Mouse (Mus musculus) bone marrow, adult 2 months (tissue): ENCODE data around the gene Sorbs1. TPM values are rescaled to one million over a fixed set of nuclear protein-coding genes. Genes with fewer than 3 reads are reported as not detected.

Source experiments
- H3K27ac ChIP-seq: fragments of 200-500 bp; 2 replicates; pipeline ENCODE4 v1.5.1; 2012; ENCODE audit warnings: low read depth, mild to moderate bottlenecking, control low read depth, inconsistent platforms, low read length; ENCODE audit not compliant: control insufficient read depth, poor library complexity, insufficient read depth
- H3K4me1 ChIP-seq: fragments of 200-500 bp; 2 replicates; pipeline ENCODE4 v1.6.1; 2011; ENCODE audit warnings: low read length; ENCODE audit not compliant: control insufficient read depth, insufficient read depth
- H3K4me3 ChIP-seq: fragments of 200-500 bp; replicated peaks from 2 replicates; pipeline ENCODE3; 2011; ENCODE audit warnings: mild to moderate bottlenecking, low read depth, low read length, control low read depth; ENCODE audit not compliant: control insufficient read depth
- CTCF ChIP-seq: fragments of 200-500 bp; IDR thresholded peaks from 2 replicates; pipeline ENCODE4 v1.5.1; 2011; ENCODE audit warnings: low read length, control low read depth; ENCODE audit not compliant: control insufficient read depth, insufficient read depth
- POLR2A ChIP-seq: fragments of 200-500 bp; IDR thresholded peaks from 2 replicates; pipeline ENCODE4 v1.6.1; 2011; ENCODE audit warnings: low read depth, mild to moderate bottlenecking, control low read depth, low read length, borderline replicate concordance; ENCODE audit not compliant: control insufficient read depth
- WGBS: fragments of 180-500 bp; shearing (Covaris S2); methylation state at CpG from one replicate; pipeline ENCODE4 v1.1.7; 2018; 5-methylcytosine and 5-hydroxymethylcytosine counted together
- polyA plus RNA-seq: library from polyadenylated mRNA; stranded (reverse); fragments of >200 nt; gene quantifications from 2 replicates; pipeline ENCODE4 v1.2.4, GENCODE M21; 2011; ENCODE audit warnings: low replicate concordance; ENCODE audit not compliant: missing spikeins, insufficient read depth, insufficient read length

Gene Sorbs1
- polyA plus RNA-seq, 1 experiment, result 26.1 TPM

- H3K4me1 ChIP-seq, result peaks cover 2% of the 10 kb centered on the region; the same call in 1 of the 2 replicates
- WGBS, result 88% methylated on average over 11 of the region's 12 CpGs
- no peak overlapping the region for H3K4me3 ChIP-seq
- no peak overlapping the region for H3K27ac ChIP-seq
- TF ChIP-seq CTCF, result no peak
- TF ChIP-seq POLR2A, result no peak
Measured at GRCm38 (mm10) chr19:40362203-40362865, 151.2 kb downstream of the Sorbs1 start.

GRCm38 (mm10) chr19:40359712-40360394, 153.7 kb downstream of the Sorbs1 start:
- Histone ChIP-seq H3K27ac (no peak overlapping the region), H3K4me3 (no peak overlapping the region), H3K4me1 (no peaks in the 10 kb centered on the region)
- 88% methylated on average over 5 of the region's 5 CpGs for WGBS
- TF ChIP-seq CTCF (no peak), POLR2A (no peak)

- H3K4me3 ChIP-seq, result no peak overlapping the region
- H3K27ac ChIP-seq, result no peak overlapping the region
- H3K4me1 ChIP-seq, result no peaks in the 10 kb centered on the region
- no peak for TF ChIP-seq CTCF
- TF ChIP-seq POLR2A, result no peak
- WGBS, result 83% methylated on average over 15 of the region's 15 CpGs
Measured at GRCm38 (mm10) chr19:40356536-40357522, 156.8 kb downstream of the Sorbs1 start.

- WGBS, result 86% methylated on average over 3 of the region's 3 CpGs
- no peak overlapping the region for H3K4me3 ChIP-seq
- no peak for TF ChIP-seq POLR2A
- no peak for TF ChIP-seq CTCF
- no peak overlapping the region for H3K27ac ChIP-seq
- H3K4me1 ChIP-seq, result no peaks in the 10 kb centered on the region
Measured at GRCm38 (mm10) chr19:40355075-40355474, 158.5 kb downstream of the Sorbs1 start.

GRCm38 (mm10) chr19:40352006-40352405, 161.6 kb downstream of the Sorbs1 start:
- no peak overlapping the region for H3K4me3 ChIP-seq
- no peak overlapping the region for H3K27ac ChIP-seq
- TF ChIP-seq POLR2A (no peak), CTCF (no peak)
- no peaks in the 10 kb centered on the region for H3K4me1 ChIP-seq
- WGBS, result 88% methylated on average over 14 of the region's 14 CpGs

- TF ChIP-seq CTCF (no peak), POLR2A (no peak)
- WGBS, result 91% methylated on average over 4 of the region's 4 CpGs
- Histone ChIP-seq H3K4me1 (no peaks in the 10 kb centered on the region), H3K27ac (no peak overlapping the region), H3K4me3 (no peak overlapping the region)
Measured at GRCm38 (mm10) chr19:40350835-40351234, 162.7 kb downstream of the Sorbs1 start.

- H3K27ac ChIP-seq, result no peak overlapping the region
- no peak overlapping the region for H3K4me3 ChIP-seq
- no peak for TF ChIP-seq POLR2A
- no peak for TF ChIP-seq CTCF
- H3K4me1 ChIP-seq, result no peaks in the 10 kb centered on the region
- WGBS, result 85% methylated on average over 16 of the region's 16 CpGs
Measured at GRCm38 (mm10) chr19:40349713-40350671, 163.6 kb downstream of the Sorbs1 start.

- no peak for TF ChIP-seq POLR2A
- TF ChIP-seq CTCF, result no peak
- no peaks in the 10 kb centered on the region for H3K4me1 ChIP-seq
- H3K27ac ChIP-seq, result no peak overlapping the region
- WGBS, result 88% methylated on average over 3 of the region's 3 CpGs
- no peak overlapping the region for H3K4me3 ChIP-seq
Measured at GRCm38 (mm10) chr19:40349281-40349680, 164.3 kb downstream of the Sorbs1 start.
